Mouse (Mus musculus): ENCODE measurements around the gene Itpr2.

The Itpr2 gene

GRCm38 (mm10) chr6:146509891-146510290 is 7.9 kb upstream of the Itpr2 start:
- no peak for DNase-seq (ENCODE audit: low spot score in 2 of 2)

- DNase-seq (ENCODE audit: low spot score in 2 of 2): no peak
Measured at GRCm38 (mm10) chr6:146504459-146504858, 2.4 kb upstream of the Itpr2 start.

- DNase-seq (ENCODE audit: low spot score in 2 of 2): no peak
Measured at GRCm38 (mm10) chr6:146502856-146503255, 833 bp upstream of the Itpr2 start.

GRCm38 (mm10) chr6:146501316-146501865 is 632 bp downstream of the Itpr2 start:
- peak; percentile 83 to 85 for DNase-seq (ENCODE audit: low spot score in 2 of 2)

- no peak for DNase-seq (ENCODE audit: low spot score in 2 of 2)
Measured at GRCm38 (mm10) chr6:146500771-146501170, 1.3 kb downstream of the Itpr2 start.

GRCm38 (mm10) chr6:146500206-146500605 is 1.8 kb downstream of the Itpr2 start:
- DNase-seq (ENCODE audit: low spot score in 2 of 2): no peak

- DNase-seq (ENCODE audit: low spot score in 2 of 2): no peak
Measured at GRCm38 (mm10) chr6:146499566-146499965, 2.5 kb downstream of the Itpr2 start.

GRCm38 (mm10) chr6:146498416-146498815 is 3.6 kb downstream of the Itpr2 start:
- DNase-seq (ENCODE audit: low spot score in 2 of 2): no peak

GRCm38 (mm10) chr6:146497866-146498265 is 4.2 kb downstream of the Itpr2 start:
- DNase-seq (ENCODE audit: low spot score in 2 of 2): no peak

- DNase-seq (ENCODE audit: low spot score in 2 of 2): no peak
Measured at GRCm38 (mm10) chr6:146497435-146497834, 4.6 kb downstream of the Itpr2 start.

GRCm38 (mm10) chr6:146491680-146492079 is 10.3 kb downstream of the Itpr2 start:
- no peak for DNase-seq (ENCODE audit: low spot score in 2 of 2)

- DNase-seq (ENCODE audit: low spot score in 2 of 2): peak; percentile 37 to 45
Measured at GRCm38 (mm10) chr6:146490416-146490960, 11.5 kb downstream of the Itpr2 start.

- no peak for DNase-seq (ENCODE audit: low spot score in 2 of 2)
Measured at GRCm38 (mm10) chr6:146489841-146490240, 12.2 kb downstream of the Itpr2 start.

GRCm38 (mm10) chr6:146488749-146489148 is 13.3 kb downstream of the Itpr2 start:
- no peak for DNase-seq (ENCODE audit: low spot score in 2 of 2)

- DNase-seq (ENCODE audit: low spot score in 2 of 2): no peak
Measured at GRCm38 (mm10) chr6:146487079-146487478, 14.9 kb downstream of the Itpr2 start.

GRCm38 (mm10) chr6:146486073-146486472 is 15.9 kb downstream of the Itpr2 start:
- DNase-seq (ENCODE audit: low spot score in 2 of 2): no peak

- peak in 1 of 2 experiments; percentile 18 for DNase-seq (ENCODE audit: low spot score in 2 of 2)
Measured at GRCm38 (mm10) chr6:146481441-146481840, 20.6 kb downstream of the Itpr2 start.

- no peak for DNase-seq (ENCODE audit: low spot score in 2 of 2)
Measured at GRCm38 (mm10) chr6:146480925-146481324, 21.1 kb downstream of the Itpr2 start.

- no peak for DNase-seq (ENCODE audit: low spot score in 2 of 2)
Measured at GRCm38 (mm10) chr6:146478888-146479683, 22.9 kb downstream of the Itpr2 start.

GRCm38 (mm10) chr6:146476865-146477264 is 25.2 kb downstream of the Itpr2 start:
- no peak for DNase-seq (ENCODE audit: low spot score in 2 of 2)

- no peak for DNase-seq (ENCODE audit: low spot score in 2 of 2)
Measured at GRCm38 (mm10) chr6:146474166-146474565, 27.9 kb downstream of the Itpr2 start.

GRCm38 (mm10) chr6:146473216-146473955 is 28.6 kb downstream of the Itpr2 start:
- DNase-seq (ENCODE audit: low spot score in 2 of 2): no peak
